Mouse (Mus musculus) kidney, embryonic 16.5 days (tissue): ENCODE data around the gene Gm20388. TPM values are rescaled to one million over a fixed set of nuclear protein-coding genes. Genes with fewer than 3 reads are reported as not detected.

ENCODE experiments used
- ATAC-seq: fragments of 200-750 bp; cut with Nextera tagmentation; 2 replicates; pipeline ENCODE4 v1.8.0; 2017; ENCODE audit warnings: moderate TSS enrichment; ENCODE audit not compliant: low FRiP score, low TSS enrichment
- H3K27ac ChIP-seq: fragments of 300-500 bp; sonication (generic); 2 replicates; pipeline ENCODE4 v1.5.1; 2014; ENCODE audit warnings: low read length
- H3K27me3 ChIP-seq: fragments of 300-500 bp; sonication (generic); 2 replicates; pipeline ENCODE4 v1.6.1; 2014; ENCODE audit warnings: low read length, control low read depth, mixed read lengths; ENCODE audit not compliant: insufficient read depth
- H3K36me3 ChIP-seq: fragments of 300-500 bp; sonication (generic); 2 replicates; pipeline ENCODE4 v1.6.1; 2014; ENCODE audit warnings: low read length, control low read depth, mixed read lengths; ENCODE audit not compliant: insufficient read depth
- H3K4me1 ChIP-seq: fragments of 300-500 bp; sonication (generic); 2 replicates; pipeline ENCODE4 v1.6.1; 2014; ENCODE audit warnings: low read length, control low read depth, mixed read lengths; ENCODE audit not compliant: insufficient read depth
- H3K4me2 ChIP-seq: fragments of 300-500 bp; sonication (generic); replicated peaks from 2 replicates; pipeline ENCODE4 v1.6.1; 2014; ENCODE audit warnings: low read depth, low read length
- H3K4me3 ChIP-seq: fragments of 300-500 bp; sonication (generic); 2 replicates; pipeline ENCODE4 v1.5.1; 2014; ENCODE audit warnings: mild to moderate bottlenecking, low read length
- H3K9ac ChIP-seq: fragments of 300-500 bp; sonication (generic); replicated peaks from 2 replicates; pipeline ENCODE4 v1.6.1; 2014; ENCODE audit warnings: low read length
- H3K9me3 ChIP-seq: fragments of 300-500 bp; sonication (generic); 2 replicates; pipeline ENCODE4 v1.6.1; 2016; ENCODE audit warnings: low read length, control low read depth
- WGBS: fragments of 180-500 bp; shearing (Covaris S2); extraction: QIAGEN DNeasy Blood & Tissue Kit; methylation state at CpG from one replicate; pipeline ENCODE4 v1.1.7; 2014; 5-methylcytosine and 5-hydroxymethylcytosine counted together
- polyA plus RNA-seq: library from polyadenylated mRNA; unstranded; fragments of >200 nt; fragmentation: Nextera tagmentation; extraction: Ambion mirVana; gene quantifications from 2 replicates; pipeline ENCODE4 v1.2.1, GENCODE M21; 2015

Gm20388 gene
- polyA plus RNA-seq, 1 experiment from 2014 or later, result 7.7 TPM

DNA sequence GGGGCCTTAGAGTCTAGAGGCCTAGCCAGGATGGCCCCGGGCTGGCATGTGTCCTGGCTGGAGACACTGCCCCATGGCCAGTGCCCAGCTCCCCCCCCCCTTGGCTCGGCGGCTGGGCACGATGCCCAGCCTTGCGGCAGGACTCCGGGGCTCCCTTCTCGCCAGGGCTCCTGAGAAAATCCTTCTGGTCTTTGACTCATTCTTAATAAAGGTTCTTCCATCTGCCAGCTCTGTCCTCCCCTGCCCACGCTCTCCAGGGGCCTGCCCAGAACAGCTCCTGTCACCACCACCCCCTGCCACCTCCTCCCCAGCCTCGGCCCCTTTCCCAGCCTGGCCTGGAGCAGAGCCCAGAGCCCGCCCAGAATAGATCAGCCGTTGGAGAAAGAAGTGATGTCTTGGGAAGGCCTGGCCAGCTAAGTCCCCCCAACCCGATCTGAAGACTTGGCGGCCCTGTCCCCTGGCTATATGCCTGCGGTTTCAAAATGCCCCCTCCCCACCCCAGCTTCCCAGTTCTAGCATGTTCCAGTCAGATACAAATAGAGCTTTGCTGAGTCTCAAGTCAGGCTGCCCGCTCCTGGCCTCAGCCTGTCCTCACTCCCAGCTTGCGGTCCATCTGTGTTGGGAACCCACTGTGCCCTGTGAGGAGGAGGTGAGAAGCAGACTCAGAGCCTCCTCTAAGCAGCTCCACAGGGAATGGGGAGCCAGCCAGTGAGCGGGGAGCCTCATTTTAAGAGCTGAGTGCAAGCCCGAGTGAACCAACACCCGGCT is 472.0 kb downstream of the Gm20388 start:
- ATAC-seq, result no peak; the same call in 1 of the 2 replicates
- Histone ChIP-seq H3K27me3 (peaks cover 7% of the 10 kb centered on the region; the same call in 1 of the 2 replicates), H3K9me3 (no peaks in the 10 kb centered on the region), H3K27ac (peak overlapping the region; percentile 35; the same call in 1 of the 2 replicates), H3K4me3 (no peak overlapping the region), H3K36me3 (no peaks in the 10 kb centered on the region), H3K4me2 (no peak overlapping the region), H3K9ac (peak overlapping the region; percentile 5; the same call in 1 of the 2 replicates), H3K4me1 (peaks cover 55% of the 10 kb centered on the region)
- WGBS, result 62% methylated on average over 19 of the region's 19 CpGs

DNA sequence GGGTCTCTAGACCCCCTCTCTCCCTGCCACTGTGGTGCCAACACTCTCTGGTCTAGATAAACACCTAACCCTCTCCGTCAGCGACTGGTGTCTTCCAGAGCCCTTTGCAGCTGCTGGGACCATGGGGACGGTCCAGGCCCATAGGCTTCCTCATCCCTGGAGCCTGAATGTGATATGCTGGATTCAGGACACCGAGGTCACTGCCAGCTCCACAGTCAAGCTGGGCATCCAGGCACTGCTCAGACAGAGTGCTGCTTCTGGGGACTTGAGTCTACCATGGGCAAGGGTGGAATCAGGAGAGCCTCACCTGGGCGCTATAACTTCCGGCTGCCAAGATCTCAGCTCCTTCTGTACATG is 472.5 kb downstream of the Gm20388 start:
- H3K4me3 ChIP-seq, result no peak overlapping the region
- H3K27me3 ChIP-seq, result peaks cover 7% of the 10 kb centered on the region; the same call in 1 of the 2 replicates
- H3K9ac ChIP-seq, result peak overlapping the region; percentile 24
- WGBS, result 60% methylated on average over 6 of the region's 6 CpGs
- H3K36me3 ChIP-seq, result no peaks in the 10 kb centered on the region
- no peak overlapping the region for H3K4me2 ChIP-seq
- no peak for ATAC-seq
- H3K27ac ChIP-seq, result peak overlapping the region; percentile 35; the same call in 1 of the 2 replicates
- H3K9me3 ChIP-seq, result no peaks in the 10 kb centered on the region
- peaks cover 55% of the 10 kb centered on the region for H3K4me1 ChIP-seq

DNA sequence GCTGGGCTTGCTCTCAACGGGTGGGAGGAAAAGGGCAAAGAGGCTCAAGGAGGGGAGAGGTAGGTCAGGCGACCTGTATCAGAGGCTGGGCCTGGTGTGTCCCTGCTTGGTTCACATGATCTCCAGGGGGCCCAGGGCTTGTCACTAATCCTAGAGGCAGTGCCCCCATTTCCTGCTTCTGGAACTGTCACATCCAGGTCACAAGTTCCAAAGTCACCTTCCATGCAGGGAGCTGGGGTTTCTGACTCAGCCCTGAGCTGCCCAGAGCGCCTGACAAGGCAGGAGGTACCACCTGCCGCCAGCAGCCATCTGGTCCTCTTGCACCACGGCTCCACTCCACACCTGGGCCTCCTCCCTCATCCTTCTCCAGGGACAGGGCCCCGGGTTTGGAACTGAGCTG is 473.1 kb downstream of the Gm20388 start:
- H3K4me2 ChIP-seq, result no peak overlapping the region
- H3K36me3 ChIP-seq, result no peaks in the 10 kb centered on the region
- no peak overlapping the region for H3K27ac ChIP-seq
- 39% methylated on average over 6 of the region's 6 CpGs for WGBS
- ATAC-seq, result no peak
- H3K27me3 ChIP-seq, result peaks cover 7% of the 10 kb centered on the region; the same call in 1 of the 2 replicates
- H3K9me3 ChIP-seq, result no peaks in the 10 kb centered on the region
- peaks cover 52% of the 10 kb centered on the region for H3K4me1 ChIP-seq
- peak overlapping the region; percentile 24; the same call in 1 of the 2 replicates for H3K9ac ChIP-seq
- H3K4me3 ChIP-seq, result no peak overlapping the region

DNA sequence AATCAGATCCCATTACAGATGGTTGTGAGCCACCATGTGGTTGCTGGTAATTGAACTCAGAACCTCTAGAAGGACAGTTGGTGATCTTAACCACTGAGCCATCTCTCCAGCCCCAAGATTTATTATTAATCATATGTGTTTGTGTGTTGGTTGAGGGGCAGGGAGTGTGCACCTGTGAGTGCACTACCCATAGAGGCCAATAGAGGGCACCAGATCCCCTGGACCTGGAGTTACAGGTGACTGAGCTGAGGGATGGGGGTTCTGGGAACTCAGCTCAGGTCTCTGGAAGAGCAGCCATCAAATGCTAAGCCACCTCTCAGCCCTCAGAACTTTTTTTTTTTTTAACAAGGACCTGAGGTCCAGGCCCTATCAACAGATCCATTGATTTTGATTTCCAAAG is 474.1 kb downstream of the Gm20388 start:
- H3K9me3 ChIP-seq, result no peaks in the 10 kb centered on the region
- H3K4me2 ChIP-seq, result no peak overlapping the region
- peaks cover 50% of the 10 kb centered on the region for H3K4me1 ChIP-seq
- ATAC-seq, result no peak
- H3K27me3 ChIP-seq, result peaks cover 5% of the 10 kb centered on the region; the same call in 1 of the 2 replicates
- H3K4me3 ChIP-seq, result no peak overlapping the region
- H3K27ac ChIP-seq, result no peak overlapping the region
- no peaks in the 10 kb centered on the region for H3K36me3 ChIP-seq
- H3K9ac ChIP-seq, result no peak overlapping the region

DNA sequence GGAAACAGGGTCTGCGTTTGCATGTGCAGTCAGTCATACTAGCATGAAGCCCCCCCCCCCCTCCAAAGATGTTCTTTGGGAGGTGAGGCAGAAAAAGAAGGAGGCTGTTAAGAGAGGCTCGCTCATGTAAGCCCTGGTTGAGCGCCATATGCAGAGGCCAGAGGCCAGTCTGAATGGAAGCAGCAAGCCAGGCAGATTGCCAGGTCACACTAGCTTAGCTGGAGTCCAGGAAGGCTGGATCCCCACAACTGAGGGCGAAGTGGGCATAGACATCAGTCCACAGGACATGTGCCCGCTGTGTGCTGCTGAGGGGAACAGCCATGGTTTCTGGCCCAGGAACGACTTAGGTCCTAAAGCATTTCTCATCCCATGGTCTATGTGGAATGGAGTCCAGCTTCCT is 477.6 kb downstream of the Gm20388 start:
- Histone ChIP-seq H3K27ac (no peak overlapping the region), H3K4me2 (no peak overlapping the region), H3K36me3 (no peaks in the 10 kb centered on the region), H3K4me3 (no peak overlapping the region), H3K4me1 (peaks cover 46% of the 10 kb centered on the region), H3K27me3 (peaks cover 9% of the 10 kb centered on the region), H3K9ac (no peak overlapping the region), H3K9me3 (no peaks in the 10 kb centered on the region)
- no peak for ATAC-seq
- WGBS, result 89% methylated on average over 6 of the region's 6 CpGs

DNA sequence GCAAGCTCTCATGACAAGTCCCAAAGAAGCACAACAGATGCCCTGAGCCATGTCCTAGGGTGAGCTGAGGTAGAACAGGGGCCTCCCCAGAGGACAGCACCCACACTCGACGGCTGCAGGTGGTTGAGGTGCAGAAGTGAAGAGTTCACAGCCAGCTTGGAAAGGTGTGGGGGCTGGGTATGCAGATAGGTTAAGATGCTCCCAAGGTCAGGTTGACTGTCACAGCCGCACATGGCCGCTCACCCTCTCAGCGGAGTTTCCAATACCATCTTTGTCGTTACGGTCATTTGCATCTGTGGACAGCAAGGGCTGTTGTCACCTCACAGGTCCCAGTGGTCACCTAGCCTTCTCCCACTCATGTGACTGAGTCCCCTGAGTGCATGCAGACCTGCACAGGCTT is 480.0 kb downstream of the Gm20388 start:
- Histone ChIP-seq H3K36me3 (no peaks in the 10 kb centered on the region), H3K4me1 (peaks cover 45% of the 10 kb centered on the region), H3K9ac (no peak overlapping the region), H3K27me3 (peaks cover 11% of the 10 kb centered on the region), H3K27ac (no peak overlapping the region), H3K4me3 (no peak overlapping the region), H3K4me2 (no peak overlapping the region), H3K9me3 (no peaks in the 10 kb centered on the region)
- ATAC-seq, result no peak
- WGBS, result 65% methylated on average over 7 of the region's 7 CpGs

DNA sequence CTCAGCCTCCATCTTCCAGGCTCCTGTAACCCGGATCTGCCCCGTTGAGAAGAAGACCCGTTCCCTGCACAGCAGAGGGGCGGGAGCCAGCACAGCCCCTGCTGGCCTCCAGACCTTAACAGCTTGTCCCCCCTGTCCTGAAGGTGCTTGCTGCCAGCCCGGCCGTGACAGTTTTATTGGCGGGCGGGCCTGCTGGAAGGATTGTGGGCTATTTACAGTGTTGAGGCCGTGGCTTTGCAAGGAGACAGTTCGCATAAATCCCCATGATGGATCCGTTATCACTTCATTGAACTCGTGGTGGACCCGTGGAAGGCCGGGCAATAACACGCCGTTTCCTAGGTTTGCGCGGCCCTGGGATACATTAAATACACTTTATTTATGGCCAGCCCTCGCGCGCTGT is 481.2 kb downstream of the Gm20388 start:
- H3K4me1 ChIP-seq, result peaks cover 40% of the 10 kb centered on the region
- WGBS, result 14% methylated on average over 21 of the region's 21 CpGs
- ATAC-seq, result peak; percentile 35; the same call in 1 of the 2 replicates

DNA sequence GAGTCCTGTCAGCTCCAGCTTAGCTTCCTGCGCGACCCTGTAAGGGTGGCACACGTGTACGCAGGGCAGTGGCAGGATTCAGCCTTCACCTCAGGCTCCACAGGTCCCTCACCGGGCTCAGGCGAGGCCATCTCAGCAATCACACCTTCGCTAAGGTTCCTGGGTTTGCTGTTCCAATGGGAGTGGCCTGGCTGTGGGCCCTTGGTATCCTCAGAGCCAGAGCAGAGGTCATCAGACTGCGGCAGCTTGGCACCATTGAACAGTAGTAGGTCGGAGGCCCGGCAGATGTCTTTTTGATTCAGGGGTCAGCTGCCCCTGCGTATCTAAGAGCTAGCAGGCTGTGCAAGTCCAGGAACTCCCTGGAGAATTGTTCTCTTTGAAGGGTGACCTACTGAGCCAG is 482.4 kb downstream of the Gm20388 start:
- no peak overlapping the region for H3K4me2 ChIP-seq
- no peak overlapping the region for H3K4me3 ChIP-seq
- H3K27me3 ChIP-seq, result peaks cover 11% of the 10 kb centered on the region
- H3K27ac ChIP-seq, result no peak overlapping the region
- no peak overlapping the region for H3K9ac ChIP-seq
- no peaks in the 10 kb centered on the region for H3K9me3 ChIP-seq
- no peaks in the 10 kb centered on the region for H3K36me3 ChIP-seq
- WGBS, result 58% methylated on average over 11 of the region's 11 CpGs
- no peak for ATAC-seq
- peaks cover 36% of the 10 kb centered on the region for H3K4me1 ChIP-seq

More for the DNA sequence above, 481.2 kb downstream of the Gm20388 start:
- Histone ChIP-seq H3K9ac (no peak overlapping the region), H3K27ac (no peak overlapping the region), H3K27me3 (peaks cover 11% of the 10 kb centered on the region), H3K4me2 (no peak overlapping the region), H3K4me3 (no peak overlapping the region), H3K9me3 (no peaks in the 10 kb centered on the region), H3K36me3 (no peaks in the 10 kb centered on the region)

DNA sequence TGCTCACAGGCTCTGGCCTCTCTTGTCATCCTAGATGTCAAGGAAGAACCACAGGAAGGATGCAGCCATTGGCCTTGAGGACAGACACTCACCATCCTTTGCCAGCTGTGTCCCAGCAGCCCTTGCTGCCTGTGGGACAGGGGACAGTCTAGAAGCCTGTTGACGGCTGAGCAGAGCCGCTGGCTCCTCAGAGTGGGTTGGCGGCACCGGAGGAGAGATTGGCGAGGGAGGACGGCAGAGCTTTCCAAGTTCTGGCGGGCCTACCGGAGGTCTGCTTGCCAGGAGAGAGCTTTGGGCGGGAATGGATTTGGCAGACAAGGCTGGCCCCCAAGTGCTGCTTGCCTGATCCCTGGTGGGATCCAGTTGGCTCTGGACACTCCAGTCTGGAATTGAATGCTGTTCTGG is 483.2 kb downstream of the Gm20388 start:
- H3K4me1 ChIP-seq, result peaks cover 34% of the 10 kb centered on the region
- no peaks in the 10 kb centered on the region for H3K36me3 ChIP-seq
- no peak overlapping the region for H3K9ac ChIP-seq
- no peak overlapping the region for H3K4me3 ChIP-seq
- no peak for ATAC-seq
- 74% methylated on average over 9 of the region's 9 CpGs for WGBS
- H3K27me3 ChIP-seq, result peaks cover 11% of the 10 kb centered on the region
- no peak overlapping the region for H3K4me2 ChIP-seq
- no peaks in the 10 kb centered on the region for H3K9me3 ChIP-seq
- H3K27ac ChIP-seq, result no peak overlapping the region

DNA sequence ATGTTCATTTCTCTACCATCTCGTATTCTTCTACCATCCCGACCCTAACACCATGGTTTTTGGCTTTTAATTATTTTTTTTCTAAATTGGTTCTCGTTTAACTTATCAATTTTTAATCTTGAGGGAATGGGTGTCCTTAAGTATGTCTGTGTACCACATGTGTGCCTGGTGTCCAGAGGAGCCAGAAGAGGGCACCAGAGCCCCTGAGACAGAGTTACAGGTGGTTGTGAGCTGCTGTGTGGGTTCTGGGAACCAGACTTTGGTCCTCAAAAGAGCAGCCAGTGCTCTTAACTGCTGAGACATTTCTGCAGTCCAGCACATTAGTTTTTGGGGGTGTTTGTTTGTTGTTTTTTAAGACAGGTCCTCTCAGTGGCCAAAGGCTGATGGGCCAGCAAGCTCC is 485.3 kb downstream of the Gm20388 start:
- Histone ChIP-seq H3K4me2 (no peak overlapping the region), H3K27ac (no peak overlapping the region)

More for the DNA sequence above, 485.3 kb downstream of the Gm20388 start:
- peaks cover 38% of the 10 kb centered on the region for H3K4me1 ChIP-seq
- no peak for ATAC-seq
- 96% methylated on average over 3 of the region's 3 CpGs for WGBS
- no peaks in the 10 kb centered on the region for H3K9me3 ChIP-seq
- H3K9ac ChIP-seq, result no peak overlapping the region
- no peaks in the 10 kb centered on the region for H3K36me3 ChIP-seq
- H3K27me3 ChIP-seq, result peaks cover 11% of the 10 kb centered on the region
- H3K4me3 ChIP-seq, result no peak overlapping the region
